Mouse (Mus musculus): ENCODE measurements around the gene Tex21. TPM values are rescaled to one million over a fixed set of nuclear protein-coding genes. Genes with fewer than 3 reads are reported as not detected.
A peak's percentile ranks its signal among the peaks of the same experiment; 100 is the strongest.

The Tex21 gene
- total and polyA plus RNA-seq, 3 experiments, result 4.4 to 6.7 TPM; not detected in 1

DNA sequence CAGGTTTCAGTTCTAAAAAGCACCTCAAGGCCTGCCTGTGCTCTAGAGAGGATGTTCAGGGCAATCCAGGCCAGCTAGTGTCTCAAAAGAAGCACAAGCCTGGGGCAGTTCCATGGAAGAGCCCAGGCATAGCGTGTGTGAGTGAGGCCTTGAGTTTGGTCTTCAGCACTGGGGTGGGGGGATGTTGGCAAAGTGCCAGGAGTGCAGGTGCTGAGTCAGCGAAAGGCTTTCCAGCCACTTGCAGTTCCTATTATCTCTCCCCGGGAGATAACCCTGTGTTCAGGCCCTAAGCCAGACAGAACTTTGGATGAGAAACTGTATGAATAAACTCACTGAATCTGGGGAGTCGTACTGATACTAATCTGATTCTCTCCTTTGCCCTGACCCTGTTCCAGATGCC, 35.6 kb upstream of the Tex21 start (continued):
- TF ChIP-seq GATA1 (IDR thresholded peaks at IDR 0.05; ENCODE audit: low read depth, low read length) (peak; percentile 85), RAD21 (IDR thresholded peaks at IDR 0.05; ENCODE audit: low read depth, low read length) (no peak), USF1 (IDR thresholded peaks at IDR 0.05; ENCODE audit: low read depth, low read length) (no peak), TBP (IDR thresholded peaks at IDR 0.05; ENCODE audit: low read depth, low read length) (no peak), POLR2AphosphoS2 (IDR thresholded peaks at IDR 0.05; ENCODE audit: low read length) (peak; percentile 45; the same call in 1 of the 2 replicates), USF2 (IDR thresholded peaks at IDR 0.05; ENCODE audit: borderline replicate concordance in 1 of 2, insufficient read depth in 1 of 2, low read depth in 1 of 2, low read length in 2 of 2) (no peak), CHD1 (IDR thresholded peaks at IDR 0.05; ENCODE audit: low read depth, low read length) (no peak), ELF1 (IDR thresholded peaks at IDR 0.05; ENCODE audit: low read depth, low read length) (no peak), MAZ (IDR thresholded peaks at IDR 0.05; ENCODE audit: low read depth, low read length) (no peak), POLR2A (IDR thresholded peaks at IDR 0.05; ENCODE audit: control insufficient read depth in 1 of 2, insufficient read depth in 1 of 2, low read depth in 1 of 2, low read length in 2 of 2, poor library complexity in 1 of 2) (no peak), UBTF (IDR thresholded peaks at IDR 0.05; ENCODE audit: borderline replicate concordance, insufficient read depth, low read depth, low read length) (no peak)

DNA sequence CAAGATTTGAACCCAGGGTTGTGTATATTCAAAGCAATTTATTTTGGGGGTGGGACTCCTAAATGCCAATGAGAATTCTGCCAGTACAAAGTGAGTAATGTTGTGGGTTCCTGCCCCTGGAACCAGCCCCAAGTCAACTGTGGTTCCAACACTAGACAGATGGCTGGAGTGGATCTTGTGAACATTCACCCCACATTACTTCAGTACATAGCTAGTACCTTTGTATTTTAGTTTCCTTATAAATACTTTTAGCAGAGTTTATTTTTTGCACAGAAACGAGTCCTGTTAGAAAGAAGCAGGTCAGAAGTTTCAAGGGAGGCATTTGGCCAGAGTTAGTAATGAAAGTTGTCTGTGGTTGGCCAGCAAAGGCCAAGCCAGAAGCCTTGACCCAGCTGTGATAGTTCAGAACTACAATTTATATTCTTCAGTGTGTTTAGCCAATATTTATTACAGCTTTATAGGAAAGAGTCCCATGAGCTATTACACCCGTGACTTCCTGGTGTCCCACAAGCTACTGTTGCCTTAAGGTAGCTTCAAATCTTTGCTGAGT, 34.6 kb upstream of the Tex21 start:
- DNase-seq (ENCODE audit: low read depth, low spot score), result no peak
- H3K27me3 ChIP-seq (ENCODE audit: control insufficient read depth in 1 of 2, insufficient read depth in 2 of 2, low read length in 2 of 2), result no peaks in the 10 kb centered on the region
- peaks cover 11 to 34% of the 10 kb centered on the region in 2 experiments for H3K36me3 ChIP-seq (ENCODE audit: control insufficient read depth in 1 of 2, insufficient read depth in 2 of 2, low read length in 2 of 2)
- H3K4me3 ChIP-seq (ENCODE audit: control insufficient read depth in 1 of 2, insufficient read depth in 1 of 2, low read depth in 2 of 2, low read length in 2 of 2), result no peak overlapping the region
- H3K27ac ChIP-seq (ENCODE audit: control insufficient read depth, low read depth, low read length), result no peak overlapping the region
- TF ChIP-seq UBTF (IDR thresholded peaks at IDR 0.05; ENCODE audit: borderline replicate concordance, insufficient read depth, low read depth, low read length) (no peak), KAT2A (conservative IDR thresholded peaks at IDR 0.05; ENCODE audit: low read depth, low read length) (no peak), MAX (IDR thresholded peaks at IDR 0.05; ENCODE audit: low read length) (no peak), EP300 (IDR thresholded peaks at IDR 0.05; ENCODE audit: low read depth in 1 of 2, low read length in 2 of 2) (no peak), NELFE (IDR thresholded peaks at IDR 0.05; ENCODE audit: low read depth, low read length) (no peak), POLR2A (IDR thresholded peaks at IDR 0.05; ENCODE audit: control insufficient read depth in 1 of 2, insufficient read depth in 1 of 2, low read depth in 1 of 2, low read length in 2 of 2, poor library complexity in 1 of 2) (no peak), POLR2AphosphoS2 (IDR thresholded peaks at IDR 0.05; ENCODE audit: low read length) (no peak), RAD21 (IDR thresholded peaks at IDR 0.05; ENCODE audit: low read depth, low read length) (no peak), USF1 (IDR thresholded peaks at IDR 0.05; ENCODE audit: low read depth, low read length) (no peak), ZC3H11A (IDR thresholded peaks at IDR 0.05; ENCODE audit: low read depth, low read length) (no peak), CHD2 (IDR thresholded peaks at IDR 0.05; ENCODE audit: low read length) (no peak)
- H3K9ac ChIP-seq (ENCODE audit: control insufficient read depth, low read depth, low read length, poor library complexity, severe bottlenecking), result no peak overlapping the region
- H3K79me2 ChIP-seq (ENCODE audit: control insufficient read depth, insufficient read depth, low read length, poor library complexity), result peaks cover 2% of the 10 kb centered on the region; the same call in 1 of the 2 replicates
- H3K4me1 ChIP-seq (ENCODE audit: control insufficient read depth in 1 of 2, insufficient read depth in 2 of 2, low read length in 2 of 2), result peaks cover 3 to 12% of the 10 kb centered on the region in 2 experiments
- H3K9me3 ChIP-seq (replicated peaks; ENCODE audit: insufficient read depth, low read length), result no peaks in the 10 kb centered on the region

DNA sequence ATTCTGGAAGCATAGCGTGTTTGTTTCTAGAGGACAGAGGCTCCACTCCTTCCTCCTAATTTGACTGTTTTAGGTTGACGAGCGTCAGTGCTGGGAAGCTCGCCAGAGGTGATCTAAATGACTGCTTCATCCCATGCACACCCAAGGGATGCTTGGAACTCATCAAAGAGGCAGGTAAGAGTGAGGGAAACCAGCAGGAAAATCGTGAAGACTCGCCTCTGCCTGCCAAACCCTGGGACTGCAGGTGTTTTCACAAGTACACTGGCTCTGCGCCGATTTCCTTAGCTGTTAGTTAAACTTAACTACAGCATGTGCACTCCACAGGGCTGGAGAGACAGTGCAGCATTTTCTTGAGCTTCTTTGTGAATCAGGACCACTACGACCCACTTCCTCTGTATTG, 34.0 kb upstream of the Tex21 start:
- H3K27ac ChIP-seq (ENCODE audit: control insufficient read depth, low read depth, low read length), result no peak overlapping the region
- no peaks in the 10 kb centered on the region for H3K9me3 ChIP-seq (replicated peaks; ENCODE audit: insufficient read depth, low read length)
- no peak for DNase-seq (ENCODE audit: low read depth, low spot score)
- H3K4me3 ChIP-seq (ENCODE audit: control insufficient read depth in 1 of 2, insufficient read depth in 1 of 2, low read depth in 2 of 2, low read length in 2 of 2), result no peak overlapping the region
- H3K27me3 ChIP-seq (ENCODE audit: control insufficient read depth in 1 of 2, insufficient read depth in 2 of 2, low read length in 2 of 2), result no peaks in the 10 kb centered on the region
- H3K36me3 ChIP-seq (ENCODE audit: control insufficient read depth in 1 of 2, insufficient read depth in 2 of 2, low read length in 2 of 2), result peaks cover 13 to 39% of the 10 kb centered on the region in 2 experiments
- H3K79me2 ChIP-seq (ENCODE audit: control insufficient read depth, insufficient read depth, low read length, poor library complexity), result peaks cover 2% of the 10 kb centered on the region; the same call in 1 of the 2 replicates
- peaks cover 5 to 12% of the 10 kb centered on the region in 2 experiments for H3K4me1 ChIP-seq (ENCODE audit: control insufficient read depth in 1 of 2, insufficient read depth in 2 of 2, low read length in 2 of 2)
- TF ChIP-seq CHD1 (IDR thresholded peaks at IDR 0.05; ENCODE audit: low read depth, low read length), result no peak
- TF ChIP-seq RAD21 (IDR thresholded peaks at IDR 0.05; ENCODE audit: low read depth, low read length), result no peak
- TF ChIP-seq HCFC1 (IDR thresholded peaks at IDR 0.05; ENCODE audit: low read depth, low read length), result no peak
- no peak for TF ChIP-seq GABPA (IDR thresholded peaks at IDR 0.05; ENCODE audit: low read depth, low read length)
- no peak for TF ChIP-seq GATA1 (IDR thresholded peaks at IDR 0.05; ENCODE audit: low read depth, low read length)
- no peak for TF ChIP-seq TCF12 (IDR thresholded peaks at IDR 0.05; ENCODE audit: low read depth, low read length)
- no peak for TF ChIP-seq MEF2A (IDR thresholded peaks at IDR 0.05; ENCODE audit: extremely low read depth, insufficient replicate concordance, low read depth, low read length, poor library complexity, severe bottlenecking)
- TF ChIP-seq MAFK (IDR thresholded peaks at IDR 0.05; ENCODE audit: borderline replicate concordance, low read depth, low read length), result no peak
- TF ChIP-seq CTCF (IDR thresholded peaks at IDR 0.05 in 2 of 3, conservative IDR thresholded peaks at IDR 0.05 in 1 of 3; ENCODE audit: control insufficient read depth in 1 of 3, insufficient read depth in 1 of 3, low read depth in 2 of 3, low read length in 3 of 3, poor library complexity in 1 of 3, severe bottlenecking in 1 of 3), result no peak
- no peak for TF ChIP-seq MXI1 (IDR thresholded peaks at IDR 0.05; ENCODE audit: low read depth, low read length)
- TF ChIP-seq BHLHE40 (IDR thresholded peaks at IDR 0.05; ENCODE audit: borderline replicate concordance, low read depth, low read length), result no peak
- no peak for TF ChIP-seq JUND (IDR thresholded peaks at IDR 0.05; ENCODE audit: low read depth, low read length)
- TF ChIP-seq CHD2 (IDR thresholded peaks at IDR 0.05; ENCODE audit: low read length), result no peak
- no peak for TF ChIP-seq ZNF384 (IDR thresholded peaks at IDR 0.05; ENCODE audit: low read depth, low read length)
- no peak for TF ChIP-seq USF1 (IDR thresholded peaks at IDR 0.05; ENCODE audit: low read depth, low read length)
- no peak for TF ChIP-seq POLR2AphosphoS2 (IDR thresholded peaks at IDR 0.05; ENCODE audit: low read length)
- no peak overlapping the region for H3K9ac ChIP-seq (ENCODE audit: control insufficient read depth, low read depth, low read length, poor library complexity, severe bottlenecking)

Data from MEL (cell line).